Comparison of ENCODE assay signal across 9 mouse cellular contexts in the genomic region with DNA sequence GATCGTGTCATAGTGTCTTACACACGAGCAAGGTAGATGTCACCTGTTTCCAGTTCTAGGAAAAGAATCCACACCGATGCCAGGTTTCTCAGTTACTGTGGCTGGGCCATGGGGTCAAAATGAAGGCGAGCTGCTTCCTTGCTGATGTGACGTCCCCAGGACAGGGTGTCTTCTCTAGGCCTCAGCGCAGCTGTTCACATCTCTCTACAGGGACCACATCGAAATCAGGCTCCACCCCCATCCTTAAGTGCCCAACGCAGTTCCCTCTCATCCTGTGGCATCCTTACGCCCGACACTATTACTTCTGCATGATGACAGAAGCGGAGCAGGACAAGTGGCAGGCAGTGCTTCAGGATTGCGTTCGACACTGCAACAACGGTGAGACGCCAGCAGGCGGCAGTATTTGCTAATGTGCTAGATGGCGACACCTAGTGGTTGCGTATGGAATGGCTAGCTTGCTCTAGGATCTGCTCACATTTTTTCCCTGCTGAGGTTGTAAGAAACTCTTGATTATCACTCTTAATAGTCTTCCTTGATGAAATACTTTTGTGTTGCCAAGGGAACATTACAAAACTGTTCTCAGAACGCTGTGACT. TPM values are rescaled to one million over a fixed set of nuclear protein-coding genes. Genes with fewer than 3 reads are reported as not detected.
DNase-seq lines count a peak whose midpoint lies in the region; ATAC-seq lines count a peak whose summit lies in the region.
"Had no signal": no experiment of that assay in that cellular context is flagged by ENCODE, and none has a peak within 500 bp of the region (broad histone marks: within the 10 kb centered on the region; RNA-seq: fewer than 3 reads in every experiment).

No protein-coding gene starts in this region.

- H3K36me3 ChIP-seq in heart, embryonic 11.5 days (ENCODE audit: control insufficient read depth, insufficient read depth, low read length): peaks cover 8% of the 10 kb centered on the region; the same call in 1 of the 2 replicates
- peaks cover 45% of the 10 kb centered on the region for H3K36me3 ChIP-seq in macrophage (ENCODE audit: inconsistent target)

- 27% methylated on average over 19 of the region's 19 CpGs for WGBS in heart, embryonic 11.5 days (ENCODE audit: insufficient replicate concordance)
- 29% methylated on average over 19 of the region's 19 CpGs for WGBS in macrophage (ENCODE audit: missing documents)

- intact Hi-C loops in heart, postnatal 14 days (cut with DNase I): loop anchor here (1.0 to 2.0 kb wide), 3 partner anchors 38 to 136 kb away; no protein-coding TSS in a partner anchor

- no peak overlapping the region for H3K4me3 ChIP-seq in heart, embryonic 11.5 days (ENCODE audit: low read depth, low read length)
- H3K4me3 ChIP-seq in macrophage (ENCODE audit: inconsistent target): no peak overlapping the region
- H3K4me3 ChIP-seq: neural tube, embryonic 13.5 days had no signal

- peak; percentile 95 for DNase-seq in heart, adult 11 months
- DNase-seq in brain, embryonic 18.5 days (ENCODE audit: low read depth, low spot score): peak; percentile 59
- DNase-seq in heart, postnatal 14 days: peak; percentile 84 to 91
- peak; percentile 86 to 87 for DNase-seq in layer of hippocampus, postnatal 14 days (ENCODE audit: low spot score in 2 of 2)
- peak; percentile 86 for DNase-seq in skeletal muscle tissue, adult 2 months (ENCODE audit: low read depth, low spot score)

- no peak overlapping the region for H3K4me2 ChIP-seq in heart, embryonic 11.5 days
- H3K4me2 ChIP-seq: neural tube, embryonic 13.5 days had no signal

- ATAC-seq in heart, embryonic 11.5 days (replicated peaks; ENCODE audit: insufficient number of reproducible peaks, low FRiP score, low TSS enrichment): no peak
- peak; percentile 74 for ATAC-seq in erythroid progenitor cell, adult 5-6 weeks (replicated peaks; ENCODE audit: low FRiP score, poor library complexity, severe bottlenecking)

- no peak overlapping the region for H3K9ac ChIP-seq in heart, embryonic 11.5 days (ENCODE audit: low read depth, low read length)
- H3K9ac ChIP-seq: neural tube, embryonic 13.5 days had no signal

- no peaks in the 10 kb centered on the region for H3K9me3 ChIP-seq in heart, embryonic 11.5 days (replicated peaks; ENCODE audit: control insufficient read depth, low read length)
- H3K9me3 ChIP-seq: neural tube, embryonic 13.5 days had no signal

- H3K27me3 ChIP-seq in heart, embryonic 11.5 days (ENCODE audit: control insufficient read depth, insufficient read depth, low read length): no peaks in the 10 kb centered on the region
- H3K27me3 ChIP-seq: neural tube, embryonic 13.5 days had no signal

- no peak overlapping the region for H3K27ac ChIP-seq in heart, embryonic 11.5 days (ENCODE audit: low read depth, low read length)
- peak overlapping the region; percentile 7; the same call in 1 of the 2 replicates for H3K27ac ChIP-seq in macrophage
- H3K27ac ChIP-seq: neural tube, embryonic 13.5 days had no signal

- H3K79me2 ChIP-seq in macrophage (ENCODE audit: inconsistent target): peaks cover 73% of the 10 kb centered on the region

- H3K4me1 ChIP-seq in heart, embryonic 11.5 days (ENCODE audit: control insufficient read depth, insufficient read depth, low read length): peaks cover 39% of the 10 kb centered on the region

RNA-seq across cellular contexts. Expression of a gene that starts 36.4 kb away (rescaled TPM):
- polyA plus RNA-seq in heart, embryonic 11.5 days (2014; fragmentation: Nextera tagmentation; extraction: Ambion mirVana): 21.5 and 24.2 TPM in 2 replicates
- total RNA-seq in erythroid progenitor cell, adult 5-6 weeks (2015; ENCODE audit: low replicate concordance): 2.2 and 8.8 TPM in 2 replicates
- 5.0 and 11.5 TPM in 2 replicates for total RNA-seq in erythroid progenitor cell, adult 5-6 weeks (2017; ENCODE audit: low replicate concordance)
- total RNA-seq in heart, postnatal 14 days (2021): 10 to 100 TPM; 31.2 to 33.4 TPM
- 10 to 100 TPM; 15.2 to 18.7 TPM for total RNA-seq in layer of hippocampus, postnatal 14 days (2021)
- 100 to 1,000 TPM in 13 of 26 experiments, 10 to 100 TPM in 13; 35.9 to 648 (median 91.5) TPM for total RNA-seq in macrophage (2018; cell fraction: chromatin; rRNA removed)
- 100 to 1,000 TPM in 14 of 26 experiments, 10 to 100 TPM in 12; 52.3 to 460 (median 164) TPM for total RNA-seq in macrophage (2018; cell fraction: cytosol; rRNA removed)
- 100 to 1,000 TPM in 13 of 26 experiments, 10 to 100 TPM in 13; 39.2 to 371 (median 100) TPM for total RNA-seq in macrophage (2018; cell fraction: nucleus; rRNA removed)
- polyA plus RNA-seq in macrophage (2018): 117 to 240 TPM (median 185 TPM) in 3 replicates

RNA-seq across cellular contexts. Expression of a gene that starts 49.1 kb away (rescaled TPM):
- 131 and 158 TPM in 2 replicates for polyA plus RNA-seq in heart, embryonic 11.5 days (2014; fragmentation: Nextera tagmentation; extraction: Ambion mirVana)
- 414 and 420 TPM in 2 replicates for total RNA-seq in erythroid progenitor cell, adult 5-6 weeks (2015; ENCODE audit: low replicate concordance)
- total RNA-seq in erythroid progenitor cell, adult 5-6 weeks (2017; ENCODE audit: low replicate concordance): 266 and 285 TPM in 2 replicates
- 10 to 100 TPM; 66.3 to 75.0 TPM for total RNA-seq in heart, postnatal 14 days (2021)
- 100 to 1,000 TPM; 120 to 122 TPM for total RNA-seq in layer of hippocampus, postnatal 14 days (2021)
- total RNA-seq in macrophage (2018; cell fraction: chromatin; rRNA removed): 100 to 1,000 TPM in 14 of 26 experiments, 10 to 100 TPM in 12; 49.4 to 246 (median 102) TPM
- total RNA-seq in macrophage (2018; cell fraction: cytosol; rRNA removed): 1,000 to 10,000 TPM in 1 of 26 experiments, 100 to 1,000 TPM in 25; 247 to 1,058 (median 502) TPM
- total RNA-seq in macrophage (2018; cell fraction: nucleus; rRNA removed): 100 to 1,000 TPM in 14 of 26 experiments, 10 to 100 TPM in 12; 77.9 to 417 (median 104) TPM
- 494 to 663 TPM (median 662 TPM) in 3 replicates for polyA plus RNA-seq in macrophage (2018)

RNA-seq across cellular contexts. Expression of a gene that starts 49.1 kb away (rescaled TPM):
- 6.7 and 7.4 TPM in 2 replicates for polyA plus RNA-seq in heart, embryonic 11.5 days (2014; fragmentation: Nextera tagmentation; extraction: Ambion mirVana)
- total RNA-seq in erythroid progenitor cell, adult 5-6 weeks (2015; ENCODE audit: low replicate concordance): 3.8 TPM in 1 of 2 replicates, not detected in the other
- 0.30 and 1.0 TPM in 2 replicates for total RNA-seq in erythroid progenitor cell, adult 5-6 weeks (2017; ENCODE audit: low replicate concordance)
- 10 to 100 TPM; 12.0 to 13.4 TPM for total RNA-seq in heart, postnatal 14 days (2021)
- 10 to 100 TPM; 33.9 to 38.2 TPM for total RNA-seq in layer of hippocampus, postnatal 14 days (2021)
- total RNA-seq in macrophage (2018; cell fraction: chromatin; rRNA removed): 100 to 1,000 TPM in 7 of 26 experiments, 10 to 100 TPM in 19; 12.7 to 176 (median 74.9) TPM
- total RNA-seq in macrophage (2018; cell fraction: cytosol; rRNA removed): 10 to 100 TPM; 10.0 to 24.4 (median 16.4) TPM
- 10 to 100 TPM; 10.4 to 84.4 (median 31.7) TPM for total RNA-seq in macrophage (2018; cell fraction: nucleus; rRNA removed)
- polyA plus RNA-seq in macrophage (2018): 12.2 to 17.5 TPM (median 12.3 TPM) in 3 replicates
